Mouse (Mus musculus) stomach, embryonic 14.5 days (tissue): Measurements from ENCODE around the gene Tspan9. TPM values are rescaled to one million over a fixed set of nuclear protein-coding genes. Genes with fewer than 3 reads are reported as not detected.

Experiments used
- ATAC-seq: fragments of 200-750 bp; cut with Nextera tagmentation; 2 replicates; pipeline ENCODE4 v1.8.0; 2017; ENCODE audit warnings: low read depth, moderate TSS enrichment; ENCODE audit not compliant: insufficient number of reproducible peaks, insufficient read depth, low FRiP score
- H3K27ac ChIP-seq: fragments of 300-500 bp; sonication (generic); 2 replicates; pipeline ENCODE4 v1.5.1; 2014; ENCODE audit warnings: mild to moderate bottlenecking, low read length, moderate library complexity, mixed read lengths
- H3K27me3 ChIP-seq: fragments of 300-500 bp; sonication (generic); 2 replicates; pipeline ENCODE4 v1.6.1; 2014; ENCODE audit warnings: low read length, control low read depth, mixed read lengths; ENCODE audit not compliant: control insufficient read depth, insufficient read depth
- H3K36me3 ChIP-seq: fragments of 300-500 bp; sonication (generic); 2 replicates; pipeline ENCODE4 v1.6.1; 2014; ENCODE audit warnings: mild to moderate bottlenecking, control low read depth, low read length, moderate library complexity, mixed read lengths; ENCODE audit not compliant: control insufficient read depth, insufficient read depth
- H3K4me1 ChIP-seq: fragments of 300-500 bp; sonication (generic); 2 replicates; pipeline ENCODE4 v1.6.1; 2014; ENCODE audit warnings: low read length, control low read depth, mixed read lengths; ENCODE audit not compliant: control insufficient read depth, insufficient read depth
- H3K4me2 ChIP-seq: fragments of 300-500 bp; sonication (generic); replicated peaks from 2 replicates; pipeline ENCODE4 v1.6.1; 2014; ENCODE audit warnings: low read depth, low read length, control low read depth
- H3K4me3 ChIP-seq: fragments of 300-500 bp; sonication (generic); 2 replicates; pipeline ENCODE4 v1.5.1; 2014; ENCODE audit warnings: low read depth, low read length, control low read depth
- H3K9ac ChIP-seq: fragments of 300-500 bp; sonication (generic); replicated peaks from 2 replicates; pipeline ENCODE4 v1.6.1; 2014; ENCODE audit warnings: low read depth, mild to moderate bottlenecking, control low read depth, low read length, moderate library complexity, mixed read lengths
- H3K9me3 ChIP-seq: fragments of 300-500 bp; sonication (generic); 2 replicates; pipeline ENCODE4 v1.6.1; 2016; ENCODE audit warnings: low read depth, low read length, control low read depth; ENCODE audit not compliant: control insufficient read depth
- WGBS: fragments of 180-500 bp; shearing (Covaris S2); extraction: QIAGEN DNeasy Blood & Tissue Kit; methylation state at CpG from one replicate; pipeline ENCODE4 v1.1.7; 2014; 5-methylcytosine and 5-hydroxymethylcytosine counted together
- microRNA-seq: library from miRNA; unstranded; fragments of <30 nt; microRNA quantifications from one replicate; pipeline ENCODE4, GENCODE M21; 2016
- polyA plus RNA-seq: library from polyadenylated mRNA; unstranded; fragments of >200 nt; fragmentation: Nextera tagmentation; extraction: Ambion mirVana; gene quantifications from 2 replicates; pipeline ENCODE4 v1.2.1, GENCODE M21; 2014

Tspan9 gene
- polyA plus RNA-seq, 1 experiment from 2014 or later = 124 TPM

DNA sequence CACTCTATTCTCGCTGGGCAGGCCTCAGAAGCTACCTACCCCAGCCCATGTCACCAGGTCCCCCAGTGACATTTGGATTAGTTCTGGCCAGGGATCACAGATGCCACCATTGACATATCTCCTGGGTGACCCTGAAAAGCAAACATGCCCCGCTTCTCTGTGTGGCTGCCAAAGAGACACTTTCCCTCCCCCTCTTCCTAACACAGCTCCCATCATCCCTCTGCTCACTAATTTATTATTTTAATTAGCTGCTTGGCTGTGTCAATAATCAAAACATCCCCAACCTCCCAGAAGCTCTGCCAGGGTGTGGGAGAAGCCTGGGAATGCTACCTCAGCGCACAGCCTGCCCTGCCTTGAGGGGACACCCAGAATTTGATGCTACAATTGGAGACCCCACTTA lies 226.4 kb downstream of the Tspan9 start:
- H3K9me3 ChIP-seq = no peaks in the 10 kb centered on the region
- no peak overlapping the region for H3K9ac ChIP-seq
- H3K4me3 ChIP-seq = no peak overlapping the region
- no peak overlapping the region for H3K4me2 ChIP-seq
- no peaks in the 10 kb centered on the region for H3K4me1 ChIP-seq
- no peak for ATAC-seq
- 55% methylated on average over 3 of the region's 3 CpGs for WGBS
- no peaks in the 10 kb centered on the region for H3K36me3 ChIP-seq
- H3K27ac ChIP-seq = no peak overlapping the region
- no peaks in the 10 kb centered on the region for H3K27me3 ChIP-seq

GRCm38 (mm10) chr6:127912938-127913337 lies 230.5 kb downstream of the Tspan9 start:
- H3K27ac ChIP-seq = no peak overlapping the region
- 0 out of 2 replicates have a peak, but pooled peaks have one; percentile 10 for ATAC-seq
- H3K36me3 ChIP-seq = no peaks in the 10 kb centered on the region
- H3K9ac ChIP-seq = no peak overlapping the region
- 84% methylated on average over 3 of the region's 3 CpGs for WGBS
- H3K4me3 ChIP-seq = no peak overlapping the region
- no peaks in the 10 kb centered on the region for H3K4me1 ChIP-seq
- H3K27me3 ChIP-seq = no peaks in the 10 kb centered on the region
- no peak overlapping the region for H3K4me2 ChIP-seq
- no peaks in the 10 kb centered on the region for H3K9me3 ChIP-seq

- 56% methylated on average over 4 of the region's 4 CpGs for WGBS
- Histone ChIP-seq H3K27ac (no peak overlapping the region), H3K4me1 (no peaks in the 10 kb centered on the region), H3K36me3 (no peaks in the 10 kb centered on the region), H3K4me3 (no peak overlapping the region), H3K9me3 (no peaks in the 10 kb centered on the region), H3K27me3 (no peaks in the 10 kb centered on the region), H3K4me2 (no peak overlapping the region), H3K9ac (no peak overlapping the region)
- ATAC-seq = no peak
These were observed 231.7 kb downstream of the Tspan9 start for GRCm38 (mm10) chr6:127911687-127912086.

Small RNA genes lying within 50 kb of the gene (microRNA-seq; reads per million reads assigned to microRNA genes)
- gene Gm26338 = not detected

Other genes with a start within 250 kb of the Tspan9 start
- 1.4 TPM in 2 replicates for gene Tead4, start 157.2 kb upstream of the Tspan9 start, polyA plus RNA-seq
- 18.5 and 21.7 TPM in 2 replicates for gene Tulp3, start 212.3 kb upstream of the Tspan9 start, polyA plus RNA-seq
- 126 and 137 TPM in 2 replicates for gene Rhno1, start 219.3 kb upstream of the Tspan9 start, polyA plus RNA-seq
- 34.9 and 38.7 TPM in 2 replicates for gene Foxm1, start 219.4 kb upstream of the Tspan9 start, polyA plus RNA-seq
- gene Tex52, start 231.9 kb upstream of the Tspan9 start, polyA plus RNA-seq = 0.30 and 0.39 TPM in 2 replicates
- gene Gm44596, start 231.9 kb upstream of the Tspan9 start, polyA plus RNA-seq = not detected in 2 replicates